Mouse (Mus musculus) skeletal muscle tissue, adult 2 months (tissue): ENCODE measurements around the gene Macrod2.
A peak's percentile ranks its signal among the peaks of the same experiment; 100 is the strongest.

ENCODE experiments used
- DNase-seq: peaks from one replicate; pipeline ENCODE4 v3.0.0-alpha.2; 2012; ENCODE audit warnings: low read depth, low spot score

Gene Macrod2

DNA sequence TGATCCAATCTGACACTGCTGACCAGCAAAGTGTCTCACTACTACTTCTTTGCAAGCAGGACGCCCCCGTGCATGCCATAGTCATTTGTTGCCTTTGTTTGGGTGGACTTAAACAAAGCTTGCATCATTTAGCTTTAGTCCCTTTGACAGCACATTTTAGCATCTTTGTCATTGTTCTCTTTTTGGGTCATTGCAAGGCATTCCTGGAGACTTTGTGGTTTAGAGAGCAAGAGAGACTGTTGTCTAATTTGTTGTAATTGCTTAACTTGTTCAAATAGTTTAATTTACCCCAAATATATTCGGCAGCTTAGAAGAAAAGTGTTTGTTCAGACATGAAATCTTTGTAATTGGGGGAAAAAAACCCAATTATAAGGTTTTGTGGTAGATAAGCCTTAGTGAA, 511.0 kb downstream of the Macrod2 start:
- no peak for DNase-seq

DNA sequence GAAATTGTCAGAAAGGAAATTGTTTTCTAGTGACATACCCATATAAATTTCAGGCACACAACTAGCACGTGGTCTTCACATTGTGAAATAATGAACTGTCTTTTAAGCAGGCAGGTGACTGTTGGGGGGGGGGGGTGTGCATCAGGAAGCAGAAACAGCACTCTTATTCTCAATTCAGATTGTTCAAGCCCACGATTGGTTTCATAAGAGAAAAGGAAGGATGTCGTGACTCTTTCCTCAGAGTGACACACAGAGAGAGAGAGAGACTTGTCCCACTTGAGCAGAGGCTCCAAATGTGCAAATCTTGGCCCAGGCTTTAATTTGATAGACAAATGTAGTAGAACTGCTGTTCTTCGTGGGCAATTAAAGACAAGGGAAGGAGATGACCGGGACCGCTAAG, 516.4 kb downstream of the Macrod2 start:
- DNase-seq: no peak

DNA sequence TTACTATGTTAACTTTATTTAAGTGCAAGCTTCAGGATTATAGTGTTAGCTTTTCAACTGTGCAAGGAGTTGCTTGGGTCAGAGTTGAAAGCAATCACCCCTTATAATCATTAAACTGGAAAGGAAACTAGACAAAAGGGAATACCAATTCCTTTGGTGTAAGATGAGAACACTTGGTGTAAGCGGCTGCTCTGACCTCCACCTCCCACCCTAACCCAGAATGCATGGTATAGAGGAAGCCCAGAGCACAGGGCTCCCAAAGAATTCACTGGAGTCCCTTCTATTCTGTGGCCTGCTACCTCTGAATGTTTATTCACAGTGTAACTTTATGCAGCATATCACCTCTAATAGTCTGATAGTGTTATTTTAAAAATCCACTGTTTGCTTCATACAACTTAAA, 517.1 kb downstream of the Macrod2 start:
- DNase-seq: no peak

DNA sequence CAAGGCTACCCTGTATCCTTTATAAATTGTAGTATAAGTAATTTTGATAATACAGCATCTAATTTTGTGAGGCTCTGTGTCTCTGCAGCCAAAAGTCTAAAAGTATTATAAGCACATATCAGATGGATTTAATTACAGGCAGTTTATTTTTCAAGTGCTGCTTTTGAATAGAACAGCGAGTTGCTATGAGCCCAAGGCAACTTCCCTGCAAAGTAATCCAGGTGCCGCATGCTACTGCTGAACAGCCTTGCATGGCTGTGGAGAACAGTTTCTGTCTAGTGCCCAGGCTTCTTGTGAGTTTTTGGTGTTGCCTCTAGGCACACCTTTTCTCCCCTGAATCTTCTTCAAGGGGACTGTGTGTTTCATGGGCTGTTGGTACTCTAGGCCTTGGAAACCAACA, 517.8 kb downstream of the Macrod2 start:
- DNase-seq: no peak

DNA sequence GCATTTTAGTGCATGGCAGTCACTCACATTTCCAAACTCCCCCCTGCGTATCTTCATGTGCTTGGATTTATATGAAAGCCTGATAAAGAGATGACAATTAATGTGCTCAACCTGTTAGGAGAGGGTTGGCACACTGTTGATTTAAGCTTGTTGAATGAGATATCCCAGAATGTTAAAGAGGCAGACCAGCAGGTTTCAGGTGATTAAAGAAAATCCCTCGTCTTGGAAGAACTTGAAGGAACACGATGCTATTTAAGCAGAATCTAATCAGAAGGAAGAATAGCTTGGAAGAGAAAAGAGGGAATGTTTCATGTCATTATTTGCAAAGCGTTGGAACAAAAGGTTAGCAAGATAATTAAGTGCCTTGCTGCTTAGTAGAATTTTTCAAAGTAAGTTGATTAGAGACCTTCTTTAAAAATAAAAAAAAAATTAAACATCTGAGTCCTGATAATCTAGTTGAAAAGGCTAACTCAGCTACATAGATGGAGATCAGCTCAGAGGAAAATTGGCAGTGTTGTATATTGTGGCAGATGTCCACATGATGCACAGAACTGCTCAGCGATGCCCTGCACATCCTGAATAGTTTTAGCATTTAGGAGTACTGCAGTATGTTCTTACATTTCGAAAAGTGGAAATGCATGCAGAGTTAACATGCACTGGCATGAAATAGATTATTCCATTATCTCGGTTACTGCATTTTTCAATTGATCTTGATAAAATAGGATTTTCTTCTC, 518.7 kb downstream of the Macrod2 start:
- DNase-seq: no peak

- no peak for DNase-seq
Observed at GRCm38 (mm10) chr2:140926922-140927321, 531.8 kb downstream of the Macrod2 start.

GRCm38 (mm10) chr2:140934483-140934882, 539.4 kb downstream of the Macrod2 start:
- DNase-seq: peak; percentile 23

DNA sequence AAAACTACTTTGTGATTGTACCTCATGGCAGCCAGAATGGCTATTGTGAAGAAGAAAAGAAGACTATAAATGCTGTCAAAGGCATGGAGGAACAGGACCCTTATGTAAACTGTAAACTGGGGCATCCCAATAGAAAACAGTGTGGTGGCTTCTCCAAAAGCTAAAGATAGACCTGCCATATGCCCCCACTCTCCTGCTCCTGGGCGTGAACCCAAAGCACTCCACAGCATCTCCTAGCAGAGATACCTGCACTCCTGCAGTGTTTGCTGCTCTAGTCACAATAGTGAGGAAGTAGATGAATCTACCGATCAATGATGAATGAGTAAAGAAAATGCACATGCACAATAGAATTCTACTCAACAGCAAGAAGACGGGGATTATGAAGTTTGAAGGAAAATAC, 554.4 kb downstream of the Macrod2 start:
- no peak for DNase-seq

DNA sequence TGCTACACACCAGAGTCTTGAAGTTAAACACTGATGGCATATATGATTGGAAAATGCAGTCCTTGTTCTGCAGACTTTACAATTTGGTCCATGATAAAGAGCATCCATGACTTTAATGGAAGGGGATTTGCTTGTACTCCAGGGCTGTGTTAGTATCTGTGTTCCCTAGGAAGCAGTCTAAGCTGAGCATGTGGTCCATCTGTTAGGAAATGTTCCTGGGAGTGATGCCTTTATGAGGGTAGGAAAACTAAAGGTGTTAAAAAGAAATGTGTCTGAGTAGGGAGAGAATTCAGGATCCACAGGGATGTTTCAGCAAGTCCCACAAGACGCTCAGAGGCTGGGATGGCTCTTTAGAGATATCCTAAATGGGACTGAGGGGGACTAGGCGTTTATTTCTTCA, 564.1 kb downstream of the Macrod2 start:
- no peak for DNase-seq

DNA sequence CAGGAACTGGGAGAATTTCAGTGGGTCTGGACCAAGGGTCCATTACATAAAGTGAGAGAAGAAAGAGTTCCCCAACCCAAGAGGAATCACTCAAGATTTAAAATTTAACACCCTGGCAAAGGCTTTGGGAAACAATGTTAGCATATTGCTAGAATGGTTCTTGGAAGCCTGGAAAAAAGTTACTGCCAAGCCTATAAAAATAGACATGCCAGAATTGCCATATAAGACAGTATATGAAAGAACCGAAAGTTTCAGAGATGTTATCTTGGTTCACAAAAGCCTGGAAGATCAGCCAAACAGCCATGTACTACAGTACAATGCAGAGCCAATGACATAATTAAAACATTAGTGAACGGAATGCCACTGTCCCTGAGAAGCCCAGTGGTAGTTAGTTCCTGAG, 575.1 kb downstream of the Macrod2 start:
- DNase-seq: no peak

GRCm38 (mm10) chr2:140971845-140972244, 576.7 kb downstream of the Macrod2 start:
- DNase-seq: peak; percentile 19

DNA sequence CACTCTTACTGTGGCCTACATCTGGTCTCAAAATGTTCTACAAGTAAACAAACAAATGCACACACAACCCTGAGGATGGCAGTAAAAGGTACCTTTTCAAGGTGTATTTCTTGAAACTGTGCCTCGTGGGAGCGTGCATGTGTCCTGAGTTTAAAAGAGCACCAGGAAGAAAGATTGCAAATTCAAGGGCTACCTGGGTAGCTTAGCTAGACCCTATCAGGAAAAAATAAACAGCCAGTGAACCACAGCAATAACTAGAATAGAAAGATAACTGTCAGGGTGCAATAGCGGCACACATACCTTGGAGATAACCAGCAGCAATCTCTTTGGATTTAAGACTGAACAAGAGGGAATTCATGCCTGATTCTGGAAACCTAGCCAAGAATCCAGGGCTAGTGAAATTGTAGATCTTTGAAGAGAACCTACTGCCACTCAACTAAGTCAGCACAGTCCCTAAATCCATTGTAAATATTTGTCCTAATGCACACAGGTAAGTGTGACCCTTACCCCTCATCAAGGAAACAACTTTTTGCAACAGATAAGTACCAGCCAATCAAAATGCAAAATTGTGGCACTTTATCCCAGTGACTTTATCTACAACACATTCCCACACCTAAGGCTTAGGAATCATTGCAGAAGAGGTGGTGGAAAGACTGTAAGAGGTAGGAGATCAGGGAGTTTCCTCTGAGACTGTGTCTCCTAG, 590.7 kb downstream of the Macrod2 start:
- no peak for DNase-seq

GRCm38 (mm10) chr2:141003846-141004245, 608.7 kb downstream of the Macrod2 start:
- DNase-seq: no peak

DNA sequence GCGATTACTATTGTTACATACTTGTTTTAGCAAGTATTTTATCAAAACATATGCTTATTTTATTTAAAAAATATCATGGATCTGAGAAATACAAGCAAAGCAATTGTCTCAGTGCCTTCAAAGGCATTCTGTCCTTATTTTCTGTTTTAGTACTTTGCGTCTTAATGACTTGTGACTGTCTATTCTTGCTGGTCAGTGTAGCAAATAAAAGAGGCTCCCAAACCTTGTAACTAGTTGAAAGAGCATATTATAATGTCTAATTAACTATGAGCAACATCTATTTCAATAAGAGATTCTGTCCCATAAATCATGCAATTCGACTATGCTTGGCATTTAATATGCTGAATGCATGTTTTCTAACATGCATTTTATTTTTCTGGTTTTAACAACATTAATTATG, 609.2 kb downstream of the Macrod2 start:
- no peak for DNase-seq

DNA sequence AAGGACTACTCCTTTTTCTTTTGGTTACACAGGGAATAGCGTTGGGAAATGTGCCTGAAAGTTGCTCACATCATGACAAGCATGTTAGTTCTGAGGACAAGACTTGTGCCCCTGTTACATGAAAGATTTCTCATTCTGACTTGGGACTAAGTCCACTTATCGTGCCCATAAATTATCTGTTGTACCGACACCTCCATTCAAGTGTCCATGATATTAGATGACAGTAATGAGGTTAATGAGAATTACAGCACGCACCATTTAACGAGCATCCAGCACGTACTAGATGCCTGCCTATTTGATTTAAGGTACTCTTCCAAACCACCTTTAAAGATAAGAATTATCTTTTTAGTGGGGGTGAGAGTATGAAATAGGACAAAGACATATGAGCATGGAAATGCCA, 610.5 kb downstream of the Macrod2 start:
- DNase-seq: no peak

DNA sequence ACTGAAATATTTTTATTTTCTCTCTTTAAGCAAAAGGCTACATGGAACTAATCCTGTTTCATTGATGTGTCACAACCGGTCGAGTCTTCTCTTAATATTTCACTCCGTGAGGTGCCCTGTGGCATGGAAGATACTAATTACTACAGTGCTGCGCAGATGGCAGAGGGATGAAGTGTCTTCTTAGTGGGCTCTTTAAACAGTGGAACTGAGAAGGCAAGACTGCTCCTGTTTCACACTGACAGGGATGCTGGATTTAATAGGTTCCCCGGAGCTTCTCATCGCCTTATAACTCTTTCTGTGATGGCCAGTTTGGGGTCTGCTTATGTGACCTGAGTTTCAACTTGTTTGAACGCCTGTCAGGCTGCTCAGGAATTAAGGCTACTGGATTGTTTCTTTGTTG, 612.6 kb downstream of the Macrod2 start:
- no peak for DNase-seq

DNA sequence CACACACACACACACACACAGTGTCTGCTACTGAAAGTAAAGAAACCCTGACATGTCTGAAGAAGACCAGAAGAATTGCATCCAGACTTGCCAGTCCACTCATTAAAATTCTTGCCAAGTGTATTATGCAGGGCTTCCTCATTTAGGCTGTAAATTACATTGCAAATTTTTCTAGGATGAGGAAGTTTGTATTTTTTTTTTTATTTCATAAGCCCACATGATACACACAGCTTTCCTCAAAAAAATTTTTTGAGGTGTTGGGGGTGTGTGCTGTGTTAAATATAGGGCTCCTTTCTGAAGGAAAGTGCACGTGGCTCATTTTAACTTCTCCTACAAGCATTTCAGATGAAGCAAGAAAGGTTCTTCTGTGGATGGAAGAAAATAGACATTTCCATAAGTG, 613.3 kb downstream of the Macrod2 start:
- DNase-seq: no peak

DNA sequence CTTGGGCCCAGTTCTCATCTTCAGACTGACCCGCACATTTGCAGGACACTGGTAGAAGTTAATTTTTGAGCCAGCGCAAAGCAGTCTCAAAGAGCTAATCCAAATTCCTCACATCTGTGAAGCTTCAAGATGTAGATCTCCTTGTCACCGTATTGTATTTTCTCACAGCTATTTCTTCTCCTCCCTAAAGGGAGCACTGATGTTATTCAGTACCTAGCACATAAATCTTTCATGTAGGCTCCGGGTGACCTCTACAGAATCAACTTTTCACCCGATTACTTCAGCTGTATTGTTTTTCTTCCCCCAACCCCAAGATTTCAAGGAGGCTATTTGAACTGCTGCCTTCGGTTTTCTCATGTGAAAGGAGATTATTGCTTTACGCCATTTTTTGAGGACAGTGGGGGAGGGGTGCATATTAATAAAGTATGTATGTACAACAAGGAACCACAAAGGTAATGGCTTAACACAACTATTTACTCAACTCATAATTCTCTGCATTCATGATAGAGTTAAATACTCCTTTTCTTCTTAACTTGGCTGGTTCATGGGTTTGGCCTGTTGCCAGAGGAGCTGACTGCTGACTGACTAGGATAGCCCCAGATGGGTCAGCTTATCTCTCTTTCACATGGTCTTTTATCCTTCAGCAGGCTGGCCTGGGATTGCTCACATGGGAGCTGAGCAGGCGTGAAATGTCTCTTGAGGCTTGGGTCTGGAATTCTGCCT, 618.5 kb downstream of the Macrod2 start:
- DNase-seq: peak; percentile 40

DNA sequence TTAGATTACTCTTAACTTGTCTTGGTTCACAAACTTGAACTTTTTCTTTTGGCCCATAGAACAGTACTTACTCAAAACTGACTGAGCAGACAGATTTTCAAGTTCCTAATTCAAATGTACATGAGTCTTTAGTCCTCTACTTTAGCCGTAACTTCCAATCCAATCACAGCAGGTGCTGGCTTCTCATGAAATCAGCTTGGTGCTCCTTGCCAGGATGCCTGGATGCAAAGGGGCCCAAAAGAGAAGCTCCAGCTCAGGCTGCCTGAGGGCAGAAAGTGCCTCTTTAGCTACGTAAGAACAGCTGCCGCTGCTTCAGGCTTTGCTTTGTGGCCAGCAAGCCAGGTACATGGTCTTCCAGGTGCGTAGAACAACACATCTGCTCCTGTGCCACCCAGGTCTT, 627.9 kb downstream of the Macrod2 start:
- DNase-seq: no peak

GRCm38 (mm10) chr2:141023916-141024315, 628.8 kb downstream of the Macrod2 start:
- DNase-seq: no peak

- DNase-seq: no peak
Observed at GRCm38 (mm10) chr2:141024316-141025043, 629.4 kb downstream of the Macrod2 start.
